Mouse (Mus musculus): ENCODE results near the gene Rab20.

GRCm38 (mm10) chr8:11482537-11482936 is 4.0 kb upstream of the Rab20 start:
- TF ChIP-seq CTCF (conservative IDR thresholded peaks at IDR 0.05; ENCODE audit: low read length) (no peak), POU5F1 (IDR thresholded peaks at IDR 0.05; ENCODE audit: borderline replicate concordance, low read length) (no peak)
